Mouse (Mus musculus) kidney, adult 11 months (tissue): ENCODE measurements at regions not wholly inside any gene's neighbourhood (a gene's known extent, or its start where the extent isn't known, plus 50 kb on each side); places are given as distances from the start of the nearest gene placed in this dataset.

ENCODE experiments used
- DNase-seq: peaks from one replicate; pipeline ENCODE4 v3.0.0; 2022

DNA sequence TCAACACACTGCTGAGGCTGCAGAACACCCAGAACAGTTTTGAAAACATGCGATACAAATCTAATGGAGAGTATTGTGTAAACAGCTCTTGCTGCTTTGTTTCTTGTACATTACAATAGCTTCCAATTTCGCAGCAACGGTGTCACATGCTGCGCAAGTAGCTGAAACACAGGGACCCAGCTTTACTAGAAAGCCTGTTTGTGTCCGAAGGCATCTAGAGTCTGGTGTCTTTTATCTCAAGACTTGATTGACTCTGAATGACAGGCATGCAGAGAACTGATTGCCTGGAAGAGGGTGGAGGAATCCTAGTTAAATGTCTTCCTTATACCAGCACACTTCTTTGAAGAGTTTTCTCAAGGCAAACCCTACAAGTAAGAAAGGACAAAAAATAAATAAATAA lies 66.1 kb upstream of the Fgf10 start:
- no peak for DNase-seq

GRCm38 (mm10) chr13:118596856-118597255 lies 72.7 kb upstream of the Fgf10 start:
- no peak for DNase-seq

GRCm38 (mm10) chr13:118596218-118596795 lies 73.3 kb upstream of the Fgf10 start:
- DNase-seq: peak; percentile 23

- no peak for DNase-seq
These were observed 77.5 kb upstream of the Fgf10 start for GRCm38 (mm10) chr13:118592074-118592473.

DNA sequence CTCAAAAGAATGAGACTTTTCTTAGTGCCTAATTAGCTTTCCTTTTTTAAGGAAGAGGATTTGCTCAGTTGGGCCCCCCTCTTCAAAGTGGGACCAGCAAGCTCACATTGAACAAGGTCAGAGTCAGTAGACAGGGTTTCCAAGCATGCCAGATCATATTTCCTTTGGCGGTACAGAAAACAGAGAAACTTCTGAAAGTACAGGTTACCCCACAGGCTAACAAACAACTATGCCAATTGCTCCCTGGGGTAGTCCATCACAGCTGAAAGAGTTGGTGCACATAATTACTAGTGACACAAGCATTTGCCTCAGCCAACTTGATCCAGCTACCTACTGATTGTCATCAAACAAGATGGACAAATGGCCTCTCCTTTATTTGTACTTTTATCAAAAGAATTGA lies 97.0 kb upstream of the Fgf10 start:
- DNase-seq: no peak

DNA sequence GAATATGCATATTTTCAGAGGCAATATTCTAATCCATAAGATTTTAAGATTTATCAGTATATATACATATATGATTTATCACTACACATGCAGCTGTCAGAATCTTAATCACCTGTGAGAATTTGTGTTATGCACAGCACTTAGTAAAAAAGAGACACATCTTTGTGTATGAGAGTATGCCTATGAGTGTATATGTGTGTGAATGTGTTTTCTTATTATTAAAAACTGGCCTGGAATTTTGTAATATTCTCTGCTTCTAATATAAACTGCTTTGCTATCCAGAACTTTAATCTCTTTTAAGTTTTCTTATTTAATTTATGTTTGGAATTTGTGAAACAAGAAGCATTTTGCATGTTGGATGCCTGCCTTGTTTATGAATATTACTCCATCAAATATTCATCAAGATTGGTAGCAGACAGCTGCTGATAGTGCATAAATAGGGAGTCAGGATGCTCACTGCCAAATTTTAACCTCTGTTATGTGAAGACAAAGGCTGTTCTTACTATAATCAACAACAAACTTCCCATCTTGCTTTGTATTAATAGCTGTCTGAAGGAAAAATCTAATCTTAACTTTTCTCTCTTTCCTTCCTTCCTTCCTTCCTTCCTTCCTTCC lies 104.3 kb upstream of the Fgf10 start:
- no peak for DNase-seq

DNA sequence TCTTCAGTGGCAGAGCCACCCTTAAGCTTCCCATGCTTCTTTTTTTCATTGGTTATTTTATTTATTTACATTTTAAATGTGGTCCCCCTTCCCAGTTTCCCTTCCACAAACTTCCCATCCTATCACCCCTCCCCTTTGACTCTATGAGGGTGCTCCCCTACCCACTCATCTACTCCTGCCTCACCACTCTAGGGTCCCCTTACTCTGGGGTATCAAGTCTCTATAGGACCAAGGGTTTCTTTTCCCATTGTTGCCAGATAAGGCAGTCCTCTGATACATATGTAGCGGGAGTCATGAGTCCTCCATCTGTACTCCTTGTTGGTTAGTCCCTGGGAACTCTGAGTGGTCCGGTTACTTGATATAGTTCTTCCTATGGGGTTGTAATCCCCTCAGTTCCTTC lies 110.6 kb upstream of the Fgf10 start:
- no peak for DNase-seq

- no peak for DNase-seq
These were observed 117.6 kb upstream of the Fgf10 start for GRCm38 (mm10) chr13:118552029-118552428.

DNA sequence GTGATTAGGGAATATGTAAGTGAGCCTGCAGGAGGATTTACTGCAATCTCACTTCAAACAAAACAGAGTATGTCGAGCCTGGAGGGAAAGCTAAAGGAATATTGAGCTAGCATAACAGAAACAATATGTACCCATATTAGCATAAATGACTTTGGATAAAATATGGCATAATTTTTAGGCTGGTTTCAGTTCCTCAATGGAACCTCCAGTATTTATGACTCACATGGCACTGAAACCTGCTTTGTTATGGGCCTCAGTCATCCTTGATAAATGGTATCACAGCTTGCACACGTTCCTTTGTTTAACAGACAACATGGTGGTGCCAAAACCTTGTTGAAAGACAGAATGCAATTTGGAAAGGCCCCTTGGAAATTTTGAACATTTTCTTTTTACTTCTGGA lies 130.8 kb upstream of the Fgf10 start:
- DNase-seq: no peak

DNA sequence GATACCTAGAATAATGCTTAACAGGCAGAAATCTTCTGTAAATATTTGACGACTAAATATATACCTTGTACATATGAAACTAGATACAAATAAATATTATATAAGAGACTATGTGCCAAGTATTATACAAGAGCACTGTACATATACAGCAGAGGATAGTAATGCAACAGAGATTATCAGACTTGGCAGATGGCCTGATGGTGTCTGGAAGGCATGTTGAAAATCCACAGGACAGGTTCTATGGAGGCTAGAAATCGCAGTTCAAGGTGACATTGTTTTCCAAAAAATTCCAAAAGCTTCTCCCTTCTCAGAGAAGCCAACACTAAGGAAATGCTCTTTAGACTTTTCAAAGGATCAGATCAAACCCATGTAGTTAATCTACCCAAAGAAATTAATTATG lies 126.9 kb upstream of the Mrps30 start:
- no peak for DNase-seq

DNA sequence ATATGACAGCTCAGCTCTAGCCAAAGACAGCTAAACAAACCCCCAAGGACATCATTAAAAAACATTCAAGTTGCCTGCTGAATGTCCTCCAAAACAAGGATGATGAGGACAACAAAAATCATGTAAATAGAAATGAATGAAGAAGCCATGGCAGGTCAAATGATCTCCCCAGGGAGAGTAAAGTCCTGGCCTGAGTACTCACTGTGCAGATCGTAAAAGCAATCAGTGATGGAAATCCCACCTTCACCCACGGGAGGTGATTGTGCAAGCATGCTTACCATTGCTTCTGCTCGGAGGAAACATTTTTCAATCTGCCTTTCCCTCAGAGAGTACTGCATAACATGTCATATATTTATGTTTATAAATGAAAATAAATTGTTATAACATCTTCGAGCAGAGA lies 119.1 kb upstream of the Mrps30 start:
- DNase-seq: no peak

- DNase-seq: no peak
These were observed 103.6 kb upstream of the Mrps30 start for GRCm38 (mm10) chr13:118490610-118491009.

DNA sequence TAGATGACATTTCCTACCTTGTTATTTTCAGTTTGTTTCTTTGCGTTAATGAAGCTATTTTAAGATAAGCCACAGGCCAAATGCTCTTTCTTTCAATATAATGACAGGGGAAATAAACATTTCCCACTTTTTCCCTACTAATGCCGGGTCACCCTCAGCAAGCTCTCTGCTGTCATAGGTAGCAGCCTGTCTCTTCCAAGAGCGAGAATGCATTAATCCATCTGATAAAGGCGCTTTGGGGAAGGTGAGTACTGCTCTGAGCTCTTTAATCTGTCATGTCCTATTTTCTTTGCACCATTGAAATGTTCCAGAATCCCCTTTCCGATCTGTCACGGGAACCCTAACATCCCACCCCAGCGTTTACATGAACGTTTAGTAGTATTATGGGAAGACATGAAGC lies 96.0 kb upstream of the Mrps30 start:
- no peak for DNase-seq

DNA sequence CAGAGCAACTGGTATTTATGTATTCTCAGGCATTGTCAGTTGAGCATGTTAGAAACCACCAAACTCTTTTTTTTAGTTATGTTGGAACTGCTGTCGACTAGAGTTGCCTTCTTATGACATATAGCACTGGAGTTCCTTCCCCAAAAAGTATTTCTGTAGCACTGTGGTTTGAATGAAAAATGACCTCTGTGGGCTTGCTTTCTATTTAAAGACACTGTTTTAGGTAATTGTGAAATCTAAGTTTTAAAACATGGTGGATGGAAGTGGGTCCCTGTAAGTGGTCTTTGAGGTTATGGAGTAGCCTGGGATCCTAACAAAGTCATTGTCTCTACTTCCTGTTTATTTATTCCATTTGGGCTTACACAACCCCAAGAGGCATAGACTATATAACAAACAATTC lies 93.2 kb upstream of the Mrps30 start:
- DNase-seq: no peak

DNA sequence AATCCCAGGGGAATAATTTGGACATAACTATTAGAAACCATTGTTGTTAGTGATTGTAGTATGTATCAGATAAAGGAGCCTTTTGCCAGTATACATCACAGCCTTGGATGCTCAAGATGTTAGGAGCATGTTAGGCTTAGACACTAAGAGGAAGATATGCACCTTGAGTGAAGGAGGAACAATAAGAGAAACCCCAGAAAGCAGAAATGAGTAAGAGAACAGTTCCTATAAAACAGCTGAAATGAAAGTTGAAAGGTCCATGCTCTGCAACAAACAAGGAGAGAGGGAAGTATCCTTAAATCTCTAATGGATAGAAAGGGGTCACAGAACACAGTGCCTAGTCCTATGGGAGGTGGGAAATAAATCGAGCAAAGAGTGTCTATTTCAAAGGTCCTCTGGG lies 91.4 kb upstream of the Mrps30 start:
- DNase-seq: no peak

GRCm38 (mm10) chr13:118472578-118472977 lies 85.5 kb upstream of the Mrps30 start:
- no peak for DNase-seq

DNA sequence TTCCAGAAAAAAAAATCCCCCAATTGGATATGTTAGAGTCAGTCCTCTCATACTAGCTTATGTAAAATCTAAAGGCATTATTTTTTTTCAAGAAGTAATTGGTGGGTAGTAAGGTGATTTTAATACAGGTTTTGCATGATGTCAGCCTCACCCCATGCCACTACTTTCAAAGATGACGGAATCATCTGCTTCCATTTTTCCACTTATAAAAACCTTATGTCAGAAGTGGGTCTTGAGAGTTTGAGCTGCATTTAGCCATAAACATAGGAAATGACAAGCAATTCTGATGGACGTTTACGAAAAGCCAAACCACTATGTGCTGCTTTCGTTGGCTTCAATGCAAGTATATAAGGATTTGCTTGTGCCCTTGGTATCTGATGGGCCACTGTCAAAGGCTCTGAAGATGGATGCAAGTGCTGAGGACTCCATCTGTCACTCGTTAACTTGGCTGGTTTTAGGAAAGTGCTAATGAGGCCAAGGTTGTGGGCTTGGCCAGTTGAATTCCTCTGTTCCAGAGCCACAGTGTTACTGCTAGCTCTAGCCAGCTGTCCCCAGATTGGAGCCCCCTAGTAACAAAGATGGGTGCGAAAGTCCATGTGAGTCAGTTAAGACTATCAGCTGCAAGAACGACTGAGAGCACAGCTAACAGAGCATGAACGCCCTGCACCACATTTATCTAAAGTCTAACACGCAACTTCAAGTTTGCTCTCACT lies 72.8 kb upstream of the Mrps30 start:
- no peak for DNase-seq

- no peak for DNase-seq
These were observed 62.1 kb upstream of the Mrps30 start for GRCm38 (mm10) chr13:118448977-118449705.

DNA sequence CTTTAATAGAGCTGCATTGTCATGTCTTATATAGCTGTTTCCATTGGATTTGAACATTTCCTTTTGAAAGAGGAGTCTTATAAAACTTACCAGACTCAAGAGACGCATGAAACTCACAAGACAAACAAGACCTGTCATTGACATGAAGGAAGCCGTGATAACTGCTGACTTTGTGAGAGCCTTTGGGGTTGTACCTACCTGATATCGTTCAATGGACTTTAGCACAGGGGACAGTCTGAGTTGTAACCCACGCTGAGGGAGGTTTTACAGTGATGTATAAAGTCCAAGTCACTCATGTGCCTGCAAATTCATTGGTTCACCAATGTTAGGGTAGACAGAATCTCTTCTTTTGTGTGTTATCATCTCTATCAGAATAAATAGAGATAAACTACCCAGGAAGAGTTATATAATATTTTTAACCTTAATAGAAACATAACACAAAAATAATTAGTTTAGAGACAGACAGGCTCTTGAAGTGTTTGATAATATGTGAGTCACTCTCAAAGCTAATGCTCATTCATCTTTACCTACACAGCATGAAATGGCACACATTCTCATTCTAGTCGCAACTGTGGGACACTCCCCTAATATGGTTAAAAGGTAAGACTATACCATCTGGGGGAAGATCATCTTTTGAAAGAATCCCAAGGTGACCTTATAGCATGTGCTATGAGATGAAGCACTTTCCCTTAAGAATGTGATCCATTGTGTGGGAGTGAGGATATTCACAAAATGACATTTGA lies 54.4 kb upstream of the Mrps30 start:
- no peak for DNase-seq
